18 mouse cellular contexts compared by ENCODE assay signal in the genomic region with DNA sequence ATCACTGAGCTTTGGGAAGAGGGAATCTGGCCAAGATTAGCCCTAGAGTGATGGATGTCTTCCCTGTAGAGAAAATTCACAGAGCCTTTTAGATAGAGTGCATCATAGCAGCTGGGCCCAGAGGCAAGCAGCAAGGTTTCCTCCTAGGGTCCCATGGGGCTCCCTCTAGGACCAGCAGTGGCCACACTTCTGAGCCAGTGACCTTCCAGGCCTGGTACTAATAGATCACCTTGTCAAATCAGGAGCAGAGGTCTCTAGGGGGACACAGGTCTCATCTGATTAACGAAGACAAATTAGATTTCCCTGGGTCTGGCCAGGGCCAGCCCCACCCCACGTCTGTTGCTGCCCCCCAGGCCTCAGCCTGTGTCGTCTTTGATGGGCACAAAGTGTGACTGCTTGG. TPM values are rescaled to one million over a fixed set of nuclear protein-coding genes. Genes with fewer than 3 reads are reported as not detected.
DNase-seq lines count a peak whose midpoint lies in the region; ATAC-seq and TF ChIP-seq lines count a peak whose summit lies in the region.
"Had no signal": no experiment of that assay in that cellular context is flagged by ENCODE, and none has a peak within 500 bp of the region (broad histone marks: within the 10 kb centered on the region; RNA-seq: fewer than 3 reads in every experiment).

No protein-coding gene starts in this region.

- no peaks in the 10 kb centered on the region for H3K27me3 ChIP-seq in intestine, embryonic 14.5 days (replicated peaks; ENCODE audit: control insufficient read depth, insufficient read depth, low read length)
- no peaks in the 10 kb centered on the region for H3K27me3 ChIP-seq in intestine, postnatal 0 days (replicated peaks; ENCODE audit: control insufficient read depth, insufficient read depth, low read length)
- no peaks in the 10 kb centered on the region for H3K27me3 ChIP-seq in midbrain, embryonic 11.5 days (ENCODE audit: control insufficient read depth, insufficient read depth, low read length)
- no peaks in the 10 kb centered on the region for H3K27me3 ChIP-seq in midbrain, embryonic 15.5 days (replicated peaks)
- 0 out of 2 replicates have a peak, but pooled peaks cover 4% of the 10 kb centered on the region for H3K27me3 ChIP-seq in embryonic facial prominence, embryonic 12.5 days
- H3K27me3 ChIP-seq in stomach, embryonic 14.5 days (ENCODE audit: control insufficient read depth, insufficient read depth, low read length) = no peaks in the 10 kb centered on the region
- H3K27me3 ChIP-seq: heart, embryonic 12.5 days; hindbrain, embryonic 15.5 days; limb, embryonic 12.5 days; Patski had no signal

- H3K9ac ChIP-seq in intestine, embryonic 14.5 days (ENCODE audit: low read length) = no peak overlapping the region
- H3K9ac ChIP-seq in intestine, postnatal 0 days (ENCODE audit: low read depth, low read length) = no peak overlapping the region
- H3K9ac ChIP-seq in midbrain, embryonic 11.5 days (ENCODE audit: low read length) = no peak overlapping the region
- no peak overlapping the region for H3K9ac ChIP-seq in midbrain, embryonic 15.5 days
- no peak overlapping the region for H3K9ac ChIP-seq in embryonic facial prominence, embryonic 12.5 days
- no peak overlapping the region for H3K9ac ChIP-seq in stomach, embryonic 14.5 days (replicated peaks; ENCODE audit: low read depth, low read length)
- H3K9ac ChIP-seq: heart, embryonic 12.5 days; hindbrain, embryonic 15.5 days; limb, embryonic 12.5 days; liver, postnatal 0 days had no signal

- DNase-seq in intestine, embryonic 14.5 days (ENCODE audit: low spot score) = no peak
- DNase-seq in midbrain, embryonic 11.5 days (ENCODE audit: low spot score, missing footprints) = peak; percentile 76
- no peak for DNase-seq in gastrocnemius, postnatal 4 days (ENCODE audit: low spot score in 2 of 2)
- no peak for DNase-seq in gastrocnemius, adult 8-10 months (ENCODE audit: low spot score in 2 of 2)
- DNase-seq: cerebellum, adult 18-20 months; liver, postnatal 0 days; retina, postnatal 1 day; thymus, postnatal 4 days had no signal

- 0 out of 2 replicates have a peak, but pooled peaks cover 6% of the 10 kb centered on the region for H3K36me3 ChIP-seq in intestine, embryonic 14.5 days (ENCODE audit: control insufficient read depth, insufficient read depth, low read length)
- H3K36me3 ChIP-seq in intestine, postnatal 0 days (ENCODE audit: control insufficient read depth, insufficient read depth) = no peaks in the 10 kb centered on the region; the same call in 1 of the 2 replicates
- H3K36me3 ChIP-seq in midbrain, embryonic 11.5 days (ENCODE audit: control insufficient read depth, insufficient read depth, low read length) = no peaks in the 10 kb centered on the region
- H3K36me3 ChIP-seq in midbrain, embryonic 15.5 days (replicated peaks) = no peaks in the 10 kb centered on the region
- no peaks in the 10 kb centered on the region for H3K36me3 ChIP-seq in embryonic facial prominence, embryonic 12.5 days
- 0 out of 2 replicates have a peak, but pooled peaks cover 5% of the 10 kb centered on the region for H3K36me3 ChIP-seq in stomach, embryonic 14.5 days (ENCODE audit: control insufficient read depth, insufficient read depth, low read length)
- H3K36me3 ChIP-seq: forebrain, embryonic 10.5 days; heart, embryonic 12.5 days; hindbrain, embryonic 15.5 days; limb, embryonic 12.5 days had no signal

- H3K4me3 ChIP-seq in intestine, embryonic 14.5 days (ENCODE audit: low read depth, low read length) = no peak overlapping the region
- H3K4me3 ChIP-seq in intestine, postnatal 0 days (ENCODE audit: low read depth, low read length) = no peak overlapping the region
- no peak overlapping the region for H3K4me3 ChIP-seq in midbrain, embryonic 11.5 days (ENCODE audit: low read depth, low read length)
- no peak overlapping the region for H3K4me3 ChIP-seq in midbrain, embryonic 15.5 days
- no peak overlapping the region for H3K4me3 ChIP-seq in embryonic facial prominence, embryonic 12.5 days
- no peak overlapping the region for H3K4me3 ChIP-seq in stomach, embryonic 14.5 days (ENCODE audit: low read depth, low read length)
- H3K4me3 ChIP-seq: forebrain, embryonic 10.5 days; heart, embryonic 12.5 days; hindbrain, embryonic 15.5 days; limb, embryonic 12.5 days; myocyte had no signal

- peaks cover 26% of the 10 kb centered on the region for H3K4me1 ChIP-seq in intestine, embryonic 14.5 days (replicated peaks; ENCODE audit: control insufficient read depth, insufficient read depth, low read length)
- H3K4me1 ChIP-seq in intestine, postnatal 0 days (replicated peaks; ENCODE audit: control insufficient read depth, insufficient read depth, low read length) = no peaks in the 10 kb centered on the region
- H3K4me1 ChIP-seq in midbrain, embryonic 11.5 days (ENCODE audit: control insufficient read depth, insufficient read depth, low read length) = no peaks in the 10 kb centered on the region
- H3K4me1 ChIP-seq in midbrain, embryonic 15.5 days = no peaks in the 10 kb centered on the region
- H3K4me1 ChIP-seq in embryonic facial prominence, embryonic 12.5 days = peaks cover 23% of the 10 kb centered on the region; the same call in 1 of the 2 replicates
- peaks cover 15% of the 10 kb centered on the region for H3K4me1 ChIP-seq in stomach, embryonic 14.5 days (ENCODE audit: control insufficient read depth, insufficient read depth, low read length)

- ATAC-seq in intestine, embryonic 14.5 days (replicated peaks; ENCODE audit: low FRiP score, low TSS enrichment, low read depth) = peak; percentile 21
- no peak for ATAC-seq in intestine, postnatal 0 days
- ATAC-seq in midbrain, embryonic 11.5 days (ENCODE audit: low FRiP score) = no peak
- ATAC-seq in midbrain, embryonic 15.5 days (replicated peaks) = no peak
- 0 out of 2 replicates have a peak, but pooled peaks have one; percentile 23 for ATAC-seq in embryonic facial prominence, embryonic 12.5 days (ENCODE audit: insufficient number of reproducible peaks, insufficient read depth, low FRiP score, low TSS enrichment)
- ATAC-seq in stomach, embryonic 14.5 days (ENCODE audit: insufficient number of reproducible peaks, insufficient read depth, low FRiP score, low read depth) = 0 out of 2 replicates have a peak, but pooled peaks have one; percentile 5
- ATAC-seq: Patski had no signal

- TF ChIP-seq CTCF in intestine, postnatal 0 days (IDR thresholded peaks at IDR 0.05; ENCODE audit: low read depth) = no peak

- WGBS in intestine, embryonic 14.5 days = 43% methylated on average over 3 of the region's 3 CpGs
- 39% methylated on average over 3 of the region's 3 CpGs for WGBS in intestine, postnatal 0 days
- WGBS in midbrain, embryonic 11.5 days = 76% methylated on average over 3 of the region's 3 CpGs
- 61% methylated on average over 3 of the region's 3 CpGs for WGBS in midbrain, embryonic 15.5 days
- 48% methylated on average over 3 of the region's 3 CpGs for WGBS in embryonic facial prominence, embryonic 12.5 days
- 35% methylated on average over 3 of the region's 3 CpGs for WGBS in stomach, embryonic 14.5 days

- H3K4me2 ChIP-seq in intestine, embryonic 14.5 days (ENCODE audit: low read length) = no peak overlapping the region
- H3K4me2 ChIP-seq in intestine, postnatal 0 days (replicated peaks; ENCODE audit: low read depth) = no peak overlapping the region
- no peak overlapping the region for H3K4me2 ChIP-seq in midbrain, embryonic 11.5 days
- H3K4me2 ChIP-seq in midbrain, embryonic 15.5 days = no peak overlapping the region
- H3K4me2 ChIP-seq in embryonic facial prominence, embryonic 12.5 days (replicated peaks) = no peak overlapping the region
- no peak overlapping the region for H3K4me2 ChIP-seq in stomach, embryonic 14.5 days (replicated peaks; ENCODE audit: low read depth, low read length)
- H3K4me2 ChIP-seq: heart, embryonic 12.5 days; hindbrain, embryonic 15.5 days; limb, embryonic 12.5 days had no signal

- peak overlapping the region; percentile 34; the same call in 1 of the 2 replicates for H3K27ac ChIP-seq in intestine, embryonic 14.5 days (ENCODE audit: low read depth)
- H3K27ac ChIP-seq in intestine, postnatal 0 days (ENCODE audit: low read depth, low read length) = no peak overlapping the region
- no peak overlapping the region for H3K27ac ChIP-seq in midbrain, embryonic 11.5 days (ENCODE audit: low read depth, low read length)
- H3K27ac ChIP-seq in midbrain, embryonic 15.5 days = no peak overlapping the region
- H3K27ac ChIP-seq in embryonic facial prominence, embryonic 12.5 days = no peak overlapping the region
- peak overlapping the region; percentile 1; the same call in 1 of the 2 replicates for H3K27ac ChIP-seq in stomach, embryonic 14.5 days (ENCODE audit: low read length)
- H3K27ac ChIP-seq: hindbrain, embryonic 15.5 days; limb, embryonic 12.5 days had no signal

- no peaks in the 10 kb centered on the region for H3K9me3 ChIP-seq in intestine, embryonic 14.5 days (ENCODE audit: control insufficient read depth, low read length)
- H3K9me3 ChIP-seq in intestine, postnatal 0 days (ENCODE audit: control insufficient read depth) = no peaks in the 10 kb centered on the region
- no peaks in the 10 kb centered on the region for H3K9me3 ChIP-seq in midbrain, embryonic 11.5 days (ENCODE audit: control insufficient read depth, low read length)
- no peaks in the 10 kb centered on the region for H3K9me3 ChIP-seq in midbrain, embryonic 15.5 days
- no peaks in the 10 kb centered on the region for H3K9me3 ChIP-seq in embryonic facial prominence, embryonic 12.5 days
- H3K9me3 ChIP-seq in stomach, embryonic 14.5 days (ENCODE audit: control insufficient read depth, low read depth, low read length) = no peaks in the 10 kb centered on the region
- H3K9me3 ChIP-seq: forebrain, embryonic 10.5 days; heart, embryonic 12.5 days; hindbrain, embryonic 15.5 days; limb, embryonic 12.5 days had no signal

RNA-seq across cellular contexts. Expression of gene Abtb1, which starts 31.5 kb away (rescaled TPM):
- 21.8 and 23.0 TPM in 2 replicates for polyA plus RNA-seq in intestine, embryonic 14.5 days (2014; fragmentation: Nextera tagmentation; extraction: Ambion mirVana)
- polyA plus RNA-seq in intestine, postnatal 0 days (2015; fragmentation: Nextera tagmentation; extraction: Ambion mirVana) = 22.7 and 23.9 TPM in 2 replicates
- polyA plus RNA-seq in midbrain, embryonic 11.5 days (2014; fragmentation: Nextera tagmentation; extraction: Ambion mirVana) = 15.4 and 17.4 TPM in 2 replicates
- 40.4 and 42.5 TPM in 2 replicates for polyA plus RNA-seq in midbrain, embryonic 15.5 days (2015; fragmentation: Nextera tagmentation; extraction: Ambion mirVana)
- polyA plus RNA-seq in embryonic facial prominence, embryonic 12.5 days (2016; fragmentation: Nextera tagmentation; extraction: Ambion mirVana) = 28.8 and 33.7 TPM in 2 replicates
- 23.4 and 24.1 TPM in 2 replicates for polyA plus RNA-seq in stomach, embryonic 14.5 days (2014; fragmentation: Nextera tagmentation; extraction: Ambion mirVana)
- total RNA-seq in gastrocnemius, postnatal 4 days (2021) = 10 to 100 TPM; 18.8 to 20.1 TPM
- total RNA-seq in gastrocnemius, adult 8-10 months (2022) = 10 to 100 TPM; 21.1 to 25.9 (median 22.0) TPM

Comparison
In these comparisons a context has a peak if more than half of its experiments do, and no peak if none do; other contexts are left out.
1. ATAC-seq: peak in intestine, embryonic 14.5 days (single experiment), embryonic facial prominence, embryonic 12.5 days (single experiment) and stomach, embryonic 14.5 days (single experiment); none in intestine, postnatal 0 days (single experiment), midbrain, embryonic 11.5 days (single experiment) and midbrain, embryonic 15.5 days (single experiment).
2. H3K27ac ChIP-seq: peak in intestine, embryonic 14.5 days (single experiment) and stomach, embryonic 14.5 days (single experiment); none in intestine, postnatal 0 days (single experiment), midbrain, embryonic 11.5 days (single experiment), midbrain, embryonic 15.5 days (single experiment) and embryonic facial prominence, embryonic 12.5 days (single experiment).